21 mouse cellular contexts compared by ENCODE assay signal in genomic region chr4:119777146-119777545, GRCm38 (mm10).
"Had no signal": no experiment of that assay in that cellular context is flagged by ENCODE, and none has a peak within 500 bp of the region (broad histone marks: within the 10 kb centered on the region; RNA-seq: fewer than 3 reads in every experiment).

No protein-coding gene starts in this region.

- H3K9me3 ChIP-seq: limb, embryonic 12.5 days; limb, embryonic 15.5 days; midbrain, embryonic 10.5 days; midbrain, embryonic 13.5 days; neural tube, embryonic 13.5 days had no signal

- DNase-seq: left cerebral cortex, postnatal 4 days; liver, postnatal 0 days; lung, embryonic 14.5 days; lung, postnatal 36 days; thymus, adult 2 months; thymus, postnatal 14 days; thymus, postnatal 4 days had no signal

- H3K4me1 ChIP-seq: limb, embryonic 12.5 days; limb, embryonic 15.5 days; midbrain, embryonic 13.5 days; neural tube, embryonic 13.5 days had no signal

- H3K9ac ChIP-seq: limb, embryonic 12.5 days; limb, embryonic 15.5 days; liver, embryonic 14.5 days; liver, postnatal 0 days; lung, embryonic 14.5 days; midbrain, embryonic 13.5 days; neural tube, embryonic 13.5 days had no signal

- H3K4me2 ChIP-seq: limb, embryonic 12.5 days; limb, embryonic 15.5 days; liver, embryonic 11.5 days; lung, embryonic 14.5 days; midbrain, embryonic 13.5 days; neural tube, embryonic 13.5 days had no signal

- H3K27ac ChIP-seq: limb, embryonic 12.5 days; limb, embryonic 15.5 days; liver, embryonic 14.5 days; midbrain, embryonic 10.5 days; midbrain, embryonic 13.5 days; neural tube, embryonic 13.5 days; stomach, postnatal 0 days had no signal

- H3K4me3 ChIP-seq: limb, embryonic 12.5 days; limb, embryonic 15.5 days; megakaryocyte, embryonic 14.5 days; midbrain, embryonic 10.5 days; midbrain, embryonic 13.5 days; myocyte; neural tube, embryonic 13.5 days had no signal

- ATAC-seq: inflammation-experienced regulatory T-cells, adult 6 months; intestine, embryonic 16.5 days; liver, postnatal 0 days; lung, postnatal 0 days; midbrain, embryonic 13.5 days; midbrain, embryonic 16.5 days had no signal

- H3K36me3 ChIP-seq: limb, embryonic 12.5 days; limb, embryonic 15.5 days; midbrain, embryonic 10.5 days; midbrain, embryonic 13.5 days; neural tube, embryonic 13.5 days had no signal

- H3K27me3 ChIP-seq: limb, embryonic 12.5 days; limb, embryonic 15.5 days; midbrain, embryonic 13.5 days; neural tube, embryonic 13.5 days had no signal
